Mouse (Mus musculus): ENCODE measurements around the gene Plcxd2.

DNA sequence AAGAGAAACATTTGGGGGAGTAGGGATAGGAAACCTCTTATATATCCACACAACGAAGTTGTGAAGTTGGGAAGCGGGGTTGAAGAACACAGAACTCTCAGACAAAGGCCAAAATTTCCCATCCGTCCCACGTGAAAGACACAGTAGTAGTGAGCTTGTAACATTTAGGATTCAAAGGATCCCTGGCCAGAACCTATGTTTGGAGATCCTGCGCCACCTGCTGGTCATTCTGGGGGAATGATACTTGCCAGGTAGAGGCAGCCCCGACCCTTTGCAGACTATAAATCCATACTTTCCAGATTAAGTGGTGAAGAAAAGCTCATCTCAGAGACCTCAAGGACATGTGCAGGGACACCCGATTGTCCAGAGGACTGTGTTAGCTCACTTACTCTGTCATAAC is 42.5 kb downstream of the Plcxd2 start:
- TF ChIP-seq POLR2A (IDR thresholded peaks at IDR 0.05; ENCODE audit: borderline replicate concordance, low read depth, low read length) (no peak), CTCF (IDR thresholded peaks at IDR 0.05; ENCODE audit: low read depth, low read length) (peak; percentile 68)

Measured in bone marrow macrophage, adult 2 months (primary cell).